9 mouse cellular contexts compared by ENCODE assay signal in genomic region chr12:75572271-75572670, GRCm38 (mm10). TPM values are rescaled to one million over a fixed set of nuclear protein-coding genes. Genes with fewer than 3 reads are reported as not detected.
A peak's percentile ranks its signal among the peaks of the same experiment; 100 is the strongest.
DNase-seq lines count a peak whose midpoint lies in the region; ATAC-seq and TF ChIP-seq lines count a peak whose summit lies in the region.
"Had no signal": no experiment of that assay in that cellular context is flagged by ENCODE, and none has a peak within 500 bp of the region (broad histone marks: within the 10 kb centered on the region; RNA-seq: fewer than 3 reads in every experiment).

No protein-coding gene starts in this region.

- TF ChIP-seq CTCF in liver, postnatal 0 days (IDR thresholded peaks at IDR 0.05; ENCODE audit: low read depth) = peak; percentile 67
- TF ChIP-seq CTCF in stomach, postnatal 0 days (IDR thresholded peaks at IDR 0.05; ENCODE audit: low read depth) = peak; percentile 61

- intact Hi-C loops in heart, postnatal 25 days (cut with DNase I) = no loop called here

- no peak for TF ChIP-seq EP300 in liver, postnatal 0 days (IDR thresholded peaks at IDR 0.05; ENCODE audit: low read depth)
- TF ChIP-seq EP300 in stomach, postnatal 0 days (optimal IDR thresholded peaks at IDR 0.05) = no peak

- H3K27me3 ChIP-seq in heart, embryonic 10.5 days (ENCODE audit: insufficient read depth, poor library complexity, severe bottlenecking) = no peaks in the 10 kb centered on the region
- no peaks in the 10 kb centered on the region for H3K27me3 ChIP-seq in liver, postnatal 0 days (ENCODE audit: insufficient read depth, low read length)
- H3K27me3 ChIP-seq in stomach, postnatal 0 days (ENCODE audit: control insufficient read depth, insufficient read depth, low read length) = no peaks in the 10 kb centered on the region
- H3K27me3 ChIP-seq: neural tube, embryonic 12.5 days had no signal

- peaks cover 32% of the 10 kb centered on the region for H3K4me1 ChIP-seq in heart, embryonic 10.5 days
- peaks cover 5% of the 10 kb centered on the region; the same call in 1 of the 2 replicates for H3K4me1 ChIP-seq in liver, postnatal 0 days (ENCODE audit: insufficient read depth)
- 0 out of 2 replicates have a peak, but pooled peaks cover 1% of the 10 kb centered on the region for H3K4me1 ChIP-seq in stomach, postnatal 0 days (replicated peaks; ENCODE audit: control insufficient read depth, insufficient read depth)
- H3K4me1 ChIP-seq: neural tube, embryonic 12.5 days had no signal

- 51% methylated on average over 4 of the region's 4 CpGs for WGBS in heart, embryonic 10.5 days
- 59% methylated on average over 4 of the region's 4 CpGs for WGBS in liver, postnatal 0 days (ENCODE audit: insufficient replicate concordance)
- 62% methylated on average over 4 of the region's 4 CpGs for WGBS in stomach, postnatal 0 days

- peak overlapping the region; percentile 29; the same call in 1 of the 2 replicates for H3K27ac ChIP-seq in heart, embryonic 10.5 days
- no peak overlapping the region for H3K27ac ChIP-seq in liver, postnatal 0 days (ENCODE audit: low read depth)
- no peak overlapping the region for H3K27ac ChIP-seq in stomach, postnatal 0 days (replicated peaks)
- H3K27ac ChIP-seq: neural tube, embryonic 12.5 days had no signal

- H3K4me2 ChIP-seq in liver, postnatal 0 days (ENCODE audit: low read depth, low read length) = no peak overlapping the region
- H3K4me2 ChIP-seq in stomach, postnatal 0 days (replicated peaks; ENCODE audit: low read depth) = no peak overlapping the region
- H3K4me2 ChIP-seq: neural tube, embryonic 12.5 days had no signal

- DNase-seq in heart, adult 11 months = peak; percentile 92
- DNase-seq in heart, postnatal 25 days (ENCODE audit: low spot score) = no peak
- DNase-seq in B cell, adult 2 months = peak; percentile 75 to 77
- DNase-seq in ZHBTc4 (ENCODE audit: low read depth, low spot score) = peak; percentile 62
- no peak for DNase-seq in heart, embryonic 10.5 days (ENCODE audit: low spot score)
- peak; percentile 65 for DNase-seq in liver, postnatal 0 days
- DNase-seq in stomach, postnatal 0 days (ENCODE audit: low spot score) = peak; percentile 44
- DNase-seq in urinary bladder, postnatal 25 days (ENCODE audit: low spot score) = no peak

- no peak overlapping the region for H3K4me3 ChIP-seq in heart, embryonic 10.5 days
- H3K4me3 ChIP-seq in liver, postnatal 0 days (ENCODE audit: low read depth, low read length) = no peak overlapping the region
- H3K4me3 ChIP-seq in stomach, postnatal 0 days (ENCODE audit: low read depth, low read length) = no peak overlapping the region
- H3K4me3 ChIP-seq: neural tube, embryonic 12.5 days had no signal

- H3K36me3 ChIP-seq in heart, embryonic 10.5 days = no peaks in the 10 kb centered on the region
- no peaks in the 10 kb centered on the region for H3K36me3 ChIP-seq in liver, postnatal 0 days (replicated peaks; ENCODE audit: insufficient read depth, low read length)
- H3K36me3 ChIP-seq in stomach, postnatal 0 days (ENCODE audit: control insufficient read depth, insufficient read depth, low read length) = no peaks in the 10 kb centered on the region
- H3K36me3 ChIP-seq: neural tube, embryonic 12.5 days had no signal

- H3K9me3 ChIP-seq in heart, embryonic 10.5 days = no peaks in the 10 kb centered on the region
- H3K9me3 ChIP-seq in liver, postnatal 0 days (ENCODE audit: low read length) = no peaks in the 10 kb centered on the region
- no peaks in the 10 kb centered on the region for H3K9me3 ChIP-seq in stomach, postnatal 0 days (ENCODE audit: control insufficient read depth, low read length)
- H3K9me3 ChIP-seq: neural tube, embryonic 12.5 days had no signal

- no peak overlapping the region for H3K9ac ChIP-seq in liver, postnatal 0 days (replicated peaks)
- H3K9ac ChIP-seq in stomach, postnatal 0 days (ENCODE audit: low read length) = no peak overlapping the region
- H3K9ac ChIP-seq: neural tube, embryonic 12.5 days had no signal

- 0 out of 2 replicates have a peak, but pooled peaks have one; percentile 25 for ATAC-seq in liver, postnatal 0 days
- no peak for ATAC-seq in stomach, postnatal 0 days (ENCODE audit: low FRiP score, low TSS enrichment)

RNA-seq across cellular contexts. Expression of gene Ppp2r5e, which starts 23.8 kb away (rescaled TPM):
- total RNA-seq in heart, postnatal 25 days (2021) = 10 to 100 TPM; 32.0 to 33.8 TPM
- 8.8 and 9.4 TPM in 2 replicates for polyA plus RNA-seq in heart, embryonic 10.5 days (2016; fragmentation: Nextera tagmentation; extraction: Ambion mirVana)
- 4.9 and 6.5 TPM in 2 replicates for polyA plus RNA-seq in liver, postnatal 0 days (2015; fragmentation: Nextera tagmentation; extraction: Ambion mirVana)
- 8.3 and 8.9 TPM in 2 replicates for polyA plus RNA-seq in stomach, postnatal 0 days (2015; fragmentation: Nextera tagmentation; extraction: Ambion mirVana)

Comparison
In these comparisons a context has a peak if more than half of its experiments do, and no peak if none do; other contexts are left out.
1. DNase-seq: peak in heart, adult 11 months (single experiment), B cell, adult 2 months (2 of 2), ZHBTc4 (single experiment), liver, postnatal 0 days (single experiment) and stomach, postnatal 0 days (single experiment); none in heart, postnatal 25 days (single experiment), heart, embryonic 10.5 days (single experiment) and urinary bladder, postnatal 25 days (single experiment).